In genomic region chr1:190930181-190930580, GRCm38 (mm10) we compare ENCODE assay signal across 17 mouse cellular contexts. TPM values are rescaled to one million over a fixed set of nuclear protein-coding genes. Genes with fewer than 3 reads are reported as not detected.
DNase-seq lines count a peak whose midpoint lies in the region; ATAC-seq and TF ChIP-seq lines count a peak whose summit lies in the region.
"Had no signal": no experiment of that assay in that cellular context is flagged by ENCODE, and none has a peak within 500 bp of the region (broad histone marks: within the 10 kb centered on the region; RNA-seq: fewer than 3 reads in every experiment).

No protein-coding gene starts in this region.

- H3ac ChIP-seq in myocyte (ENCODE audit: control insufficient read depth, insufficient read length): no peak overlapping the region

- no peaks in the 10 kb centered on the region for H3K27me3 ChIP-seq in lung, embryonic 15.5 days
- no peaks in the 10 kb centered on the region for H3K27me3 ChIP-seq in lung, postnatal 0 days (replicated peaks; ENCODE audit: insufficient read depth, low read length)
- no peaks in the 10 kb centered on the region for H3K27me3 ChIP-seq in intestine, embryonic 14.5 days (replicated peaks; ENCODE audit: control insufficient read depth, insufficient read depth, low read length)
- H3K27me3 ChIP-seq in myocyte (ENCODE audit: control insufficient read depth, insufficient read depth, insufficient read length): no peaks in the 10 kb centered on the region
- H3K27me3 ChIP-seq: embryonic facial prominence, embryonic 12.5 days had no signal

- TF ChIP-seq POLR2A in myocyte (IDR thresholded peaks at IDR 0.05; ENCODE audit: insufficient read length, low read depth): no peak

- ATAC-seq in lung, embryonic 15.5 days (ENCODE audit: borderline replicate concordance, extremely low read depth, low FRiP score, low TSS enrichment): no peak
- no peak for ATAC-seq in lung, postnatal 0 days
- ATAC-seq in intestine, embryonic 14.5 days (replicated peaks; ENCODE audit: low FRiP score, low TSS enrichment, low read depth): no peak

- H3K36me3 ChIP-seq in lung, embryonic 15.5 days: peaks cover 13% of the 10 kb centered on the region
- peaks cover 7% of the 10 kb centered on the region; the same call in 1 of the 2 replicates for H3K36me3 ChIP-seq in lung, postnatal 0 days (ENCODE audit: insufficient read depth, low read length)
- peaks cover 21% of the 10 kb centered on the region for H3K36me3 ChIP-seq in intestine, embryonic 14.5 days (ENCODE audit: control insufficient read depth, insufficient read depth, low read length)
- peaks cover 13% of the 10 kb centered on the region for H3K36me3 ChIP-seq in myocyte (ENCODE audit: control insufficient read depth, insufficient read depth)

- peak; percentile 83 for DNase-seq in heart, adult 11 months
- DNase-seq in heart, adult 18-20 months: no peak
- DNase-seq in lung, postnatal 0 days (ENCODE audit: low spot score): no peak
- DNase-seq in intestine, embryonic 14.5 days (ENCODE audit: low spot score): no peak
- DNase-seq in cerebellum, adult 11-12 months: no peak
- no peak for DNase-seq in frontal cortex, postnatal 14 days (ENCODE audit: low spot score in 2 of 2)
- DNase-seq: adrenal gland, postnatal 14 days; B cell, adult 2 months; cerebellum, adult 18-20 months; kidney, adult 18-20 months; kidney, postnatal 14 days; lung, adult 2 months had no signal

- peaks cover 16% of the 10 kb centered on the region for H3K4me1 ChIP-seq in lung, embryonic 15.5 days
- no peaks in the 10 kb centered on the region for H3K4me1 ChIP-seq in lung, postnatal 0 days (ENCODE audit: insufficient read depth, low read depth, low read length)
- H3K4me1 ChIP-seq in intestine, embryonic 14.5 days (replicated peaks; ENCODE audit: control insufficient read depth, insufficient read depth, low read length): peaks cover 21% of the 10 kb centered on the region

- H3K27ac ChIP-seq in lung, embryonic 15.5 days: no peak overlapping the region
- H3K27ac ChIP-seq in lung, postnatal 0 days (ENCODE audit: low read length): no peak overlapping the region
- peak overlapping the region; percentile 64 for H3K27ac ChIP-seq in intestine, embryonic 14.5 days (ENCODE audit: low read depth)
- H3K27ac ChIP-seq: hindbrain, embryonic 14.5 days had no signal

- WGBS in lung, embryonic 15.5 days: 52% methylated on average over 6 of the region's 6 CpGs
- 65% methylated on average over 6 of the region's 6 CpGs for WGBS in lung, postnatal 0 days
- 34% methylated on average over 6 of the region's 6 CpGs for WGBS in intestine, embryonic 14.5 days

- TF ChIP-seq EP300 in lung, postnatal 0 days (IDR thresholded peaks at IDR 0.05): no peak

- H3K4me2 ChIP-seq in lung, embryonic 15.5 days: peak overlapping the region; percentile 13; the same call in 1 of the 2 replicates
- no peak overlapping the region for H3K4me2 ChIP-seq in lung, postnatal 0 days (replicated peaks; ENCODE audit: low read depth, low read length)
- H3K4me2 ChIP-seq in intestine, embryonic 14.5 days (ENCODE audit: low read length): peak overlapping the region; percentile 70
- H3K4me2 ChIP-seq in myocyte (ENCODE audit: low read depth): peak overlapping the region; percentile 8

- H3K79me2 ChIP-seq in myocyte (ENCODE audit: control insufficient read depth, insufficient read depth): peaks cover 9% of the 10 kb centered on the region

- no peak overlapping the region for H3K9ac ChIP-seq in lung, embryonic 15.5 days
- no peak overlapping the region for H3K9ac ChIP-seq in lung, postnatal 0 days (replicated peaks; ENCODE audit: low read depth)
- H3K9ac ChIP-seq in intestine, embryonic 14.5 days (ENCODE audit: low read length): peak overlapping the region; percentile 30; the same call in 1 of the 2 replicates

- no peak overlapping the region for H3K4me3 ChIP-seq in lung, embryonic 15.5 days
- no peak overlapping the region for H3K4me3 ChIP-seq in lung, postnatal 0 days (ENCODE audit: low read depth, low read length)
- peak overlapping the region; percentile 74; the same call in 1 of the 2 replicates for H3K4me3 ChIP-seq in intestine, embryonic 14.5 days (ENCODE audit: low read depth, low read length)
- peak overlapping the region; percentile 66 for H3K4me3 ChIP-seq in myocyte

- TF ChIP-seq CTCF in lung, postnatal 0 days (IDR thresholded peaks at IDR 0.05): no peak

- no peaks in the 10 kb centered on the region for H3K9me3 ChIP-seq in lung, embryonic 15.5 days
- no peaks in the 10 kb centered on the region for H3K9me3 ChIP-seq in lung, postnatal 0 days (ENCODE audit: low read length)
- no peaks in the 10 kb centered on the region for H3K9me3 ChIP-seq in intestine, embryonic 14.5 days (ENCODE audit: control insufficient read depth, low read length)
- H3K9me3 ChIP-seq: embryonic facial prominence, embryonic 12.5 days had no signal

TF ChIP-seq in myocyte, 11 proteins besides CTCF, POLR2A, EP300 and RAD21:
- TF ChIP-seq POLR2AphosphoS2 (IDR thresholded peaks at IDR 0.05; ENCODE audit: insufficient read length, low read depth) (no peak), REST (IDR thresholded peaks at IDR 0.05; ENCODE audit: insufficient read depth, insufficient read length) (no peak), USF1 (IDR thresholded peaks at IDR 0.05; ENCODE audit: low read depth) (no peak), SRF (IDR thresholded peaks at IDR 0.05; ENCODE audit: control insufficient read depth, insufficient read length, low read depth) (no peak), MYOD1 (IDR thresholded peaks at IDR 0.05; ENCODE audit: control insufficient read depth in 1 of 3, insufficient read length in 2 of 3, low read depth in 2 of 3) (no peak), E2F4 (IDR thresholded peaks at IDR 0.05; ENCODE audit: insufficient read depth) (no peak), MYOG (IDR thresholded peaks at IDR 0.05; ENCODE audit: control insufficient read depth in 1 of 3, insufficient read depth in 1 of 3, insufficient read length in 2 of 3, low read depth in 2 of 3) (no peak), CEBPB (IDR thresholded peaks at IDR 0.05; ENCODE audit: insufficient read depth, poor library complexity, severe bottlenecking) (no peak), TCF12 (IDR thresholded peaks at IDR 0.05; ENCODE audit: insufficient read depth, poor library complexity, severe bottlenecking) (no peak)
TF ChIP-seq in myocyte: peak in this region for 0.

RNA-seq across cellular contexts. Expression of gene Angel2, which starts 5.3 kb away (rescaled TPM):
- 10 to 100 TPM; 23.2 to 28.2 TPM for total RNA-seq in heart, adult 18-20 months (2021)
- polyA plus RNA-seq in lung, embryonic 15.5 days (2015; fragmentation: Nextera tagmentation; extraction: Ambion mirVana): 40.4 and 42.8 TPM in 2 replicates
- 37.7 and 40.4 TPM in 2 replicates for polyA plus RNA-seq in lung, postnatal 0 days (2015; fragmentation: Nextera tagmentation; extraction: Ambion mirVana)
- polyA plus RNA-seq in intestine, embryonic 14.5 days (2014; fragmentation: Nextera tagmentation; extraction: Ambion mirVana): 37.0 and 38.0 TPM in 2 replicates
- 17.7 TPM for polyA plus RNA-seq in myocyte (2012; fragmentation: generic; extraction: Trizol)

RNA-seq across cellular contexts. Expression of gene Rps6kc1, which starts 18.6 kb away (rescaled TPM):
- 10 to 100 TPM; 16.6 to 19.8 TPM for total RNA-seq in heart, adult 18-20 months (2021)
- 14.2 and 15.8 TPM in 2 replicates for polyA plus RNA-seq in lung, embryonic 15.5 days (2015; fragmentation: Nextera tagmentation; extraction: Ambion mirVana)
- polyA plus RNA-seq in lung, postnatal 0 days (2015; fragmentation: Nextera tagmentation; extraction: Ambion mirVana): 8.5 and 9.7 TPM in 2 replicates
- polyA plus RNA-seq in intestine, embryonic 14.5 days (2014; fragmentation: Nextera tagmentation; extraction: Ambion mirVana): 14.5 and 18.8 TPM in 2 replicates
- polyA plus RNA-seq in myocyte (2012; fragmentation: generic; extraction: Trizol): 18.9 TPM

RNA-seq across cellular contexts. Expression of gene Vash2, which starts 48.9 kb away (rescaled TPM):
- total RNA-seq in heart, adult 18-20 months (2021): under 1 TPM; 0.20 to 0.33 TPM
- polyA plus RNA-seq in lung, embryonic 15.5 days (2015; fragmentation: Nextera tagmentation; extraction: Ambion mirVana): 23.2 and 24.5 TPM in 2 replicates
- polyA plus RNA-seq in lung, postnatal 0 days (2015; fragmentation: Nextera tagmentation; extraction: Ambion mirVana): 4.2 and 4.3 TPM in 2 replicates
- 32.7 and 38.9 TPM in 2 replicates for polyA plus RNA-seq in intestine, embryonic 14.5 days (2014; fragmentation: Nextera tagmentation; extraction: Ambion mirVana)
- 20.0 TPM for polyA plus RNA-seq in myocyte (2012; fragmentation: generic; extraction: Trizol)
- total RNA-seq: megakaryocyte-erythroid progenitor cell, adult 5-6 weeks had no signal

Comparison
In these comparisons a context has a peak if more than half of its experiments do, and no peak if none do; other contexts are left out.
1. H3K4me3 ChIP-seq: peak in intestine, embryonic 14.5 days (single experiment) and myocyte (single experiment); none in lung, embryonic 15.5 days (single experiment) and lung, postnatal 0 days (single experiment).